In genomic region chr12:38777957-38778298, GRCm38 (mm10) we compare ENCODE assay signal across 8 mouse cellular contexts. TPM values are rescaled to one million over a fixed set of nuclear protein-coding genes. Genes with fewer than 3 reads are reported as not detected.
DNase-seq lines count a peak whose midpoint lies in the region; ATAC-seq and TF ChIP-seq lines count a peak whose summit lies in the region.

No protein-coding gene starts in this region.

- H3K4me3 ChIP-seq in liver, adult 2 months (ENCODE audit: insufficient read depth, low read depth, low read length): no peak overlapping the region
- peak overlapping the region; percentile 66 for H3K4me3 ChIP-seq in embryonic facial prominence, embryonic 15.5 days (replicated peaks)
- peak overlapping the region; percentile 65 for H3K4me3 ChIP-seq in limb, embryonic 10.5 days
- peak overlapping the region; percentile 43 for H3K4me3 ChIP-seq in neural tube, embryonic 14.5 days (ENCODE audit: low read depth, low read length)

- no peak for ATAC-seq in embryonic facial prominence, embryonic 15.5 days (ENCODE audit: insufficient number of reproducible peaks, low FRiP score, low TSS enrichment, low read depth)
- no peak for ATAC-seq in neural tube, embryonic 14.5 days (ENCODE audit: low read depth)

- peak; percentile 13 for DNase-seq in liver, adult 2 months (ENCODE audit: extremely low read depth, low read depth, low spot score)
- no peak for DNase-seq in liver
- no peak for DNase-seq in limb, embryonic 10.5 days (ENCODE audit: low spot score)
- DNase-seq in cerebellum, adult 9-10 months: no peak
- no peak for DNase-seq in cerebellum, adult 9-11 months
- DNase-seq in gastrocnemius, postnatal 25 days: no peak

- no peaks in the 10 kb centered on the region for H3K36me3 ChIP-seq in liver, adult 2 months (ENCODE audit: control insufficient read depth, insufficient read depth, low read length)
- no peaks in the 10 kb centered on the region for H3K36me3 ChIP-seq in embryonic facial prominence, embryonic 15.5 days
- no peaks in the 10 kb centered on the region for H3K36me3 ChIP-seq in limb, embryonic 10.5 days
- H3K36me3 ChIP-seq in neural tube, embryonic 14.5 days (ENCODE audit: control insufficient read depth, insufficient read depth, low read length): no peaks in the 10 kb centered on the region

- no peak overlapping the region for H3K9ac ChIP-seq in liver, adult 2 months (ENCODE audit: low read depth, low read length)
- H3K9ac ChIP-seq in embryonic facial prominence, embryonic 15.5 days: no peak overlapping the region
- no peak overlapping the region; the same call in 1 of the 2 replicates for H3K9ac ChIP-seq in neural tube, embryonic 14.5 days (replicated peaks; ENCODE audit: low read depth, low read length)

- no peaks in the 10 kb centered on the region for H3K9me3 ChIP-seq in embryonic facial prominence, embryonic 15.5 days (replicated peaks)
- no peaks in the 10 kb centered on the region for H3K9me3 ChIP-seq in limb, embryonic 10.5 days (replicated peaks)
- H3K9me3 ChIP-seq in neural tube, embryonic 14.5 days (ENCODE audit: control insufficient read depth, low read length): no peaks in the 10 kb centered on the region

- WGBS in liver, adult 2 months: 14% methylated on average over 6 of the region's 6 CpGs
- WGBS in embryonic facial prominence, embryonic 15.5 days: 5% methylated on average over 6 of the region's 6 CpGs
- WGBS in limb, embryonic 10.5 days: 11% methylated on average over 6 of the region's 6 CpGs
- WGBS in neural tube, embryonic 14.5 days: 8% methylated on average over 6 of the region's 6 CpGs

- no peaks in the 10 kb centered on the region for H3K79me2 ChIP-seq in liver, adult 2 months (ENCODE audit: control insufficient read depth, insufficient read depth, low read length)

- H3K4me1 ChIP-seq in liver, adult 2 months (ENCODE audit: control insufficient read depth, insufficient read depth, low read length): peaks cover 7% of the 10 kb centered on the region
- 0 out of 2 replicates have a peak, but pooled peaks cover 4% of the 10 kb centered on the region for H3K4me1 ChIP-seq in embryonic facial prominence, embryonic 15.5 days
- peaks cover 9% of the 10 kb centered on the region for H3K4me1 ChIP-seq in limb, embryonic 10.5 days
- H3K4me1 ChIP-seq in neural tube, embryonic 14.5 days (ENCODE audit: control insufficient read depth, insufficient read depth, low read length): no peaks in the 10 kb centered on the region

- TF ChIP-seq POLR2A in liver, adult 2 months (IDR thresholded peaks at IDR 0.05; ENCODE audit: extremely low read depth, insufficient read depth, low read length): no peak

- H3K27me3 ChIP-seq in liver, adult 2 months (ENCODE audit: control insufficient read depth, insufficient read depth, low read length): no peaks in the 10 kb centered on the region
- no peaks in the 10 kb centered on the region for H3K27me3 ChIP-seq in embryonic facial prominence, embryonic 15.5 days
- no peaks in the 10 kb centered on the region for H3K27me3 ChIP-seq in limb, embryonic 10.5 days (ENCODE audit: low read depth, poor library complexity, severe bottlenecking)
- no peaks in the 10 kb centered on the region for H3K27me3 ChIP-seq in neural tube, embryonic 14.5 days (ENCODE audit: control insufficient read depth, insufficient read depth, low read length)

- no peak overlapping the region for H3K27ac ChIP-seq in liver, adult 2 months (replicated peaks; ENCODE audit: insufficient read depth, low read depth, low read length)
- H3K27ac ChIP-seq in embryonic facial prominence, embryonic 15.5 days (replicated peaks): peak overlapping the region; percentile 56
- peak overlapping the region; percentile 92 for H3K27ac ChIP-seq in limb, embryonic 10.5 days
- H3K27ac ChIP-seq in neural tube, embryonic 14.5 days (ENCODE audit: low read depth, low read length): no peak overlapping the region

- peak overlapping the region; percentile 97 for H3K4me2 ChIP-seq in embryonic facial prominence, embryonic 15.5 days (replicated peaks)
- H3K4me2 ChIP-seq in neural tube, embryonic 14.5 days (ENCODE audit: low read depth, low read length): peak overlapping the region; percentile 99

- TF ChIP-seq CTCF in liver, adult 2 months (IDR thresholded peaks at IDR 0.05; ENCODE audit: low read depth, low read length): no peak

RNA-seq across cellular contexts. Expression of gene Etv1, which starts 1.3 kb away (rescaled TPM):
- total RNA-seq in liver, adult 2 months (2014; rRNA removed): 0.83 and 0.87 TPM in 2 replicates
- 0.23 and 0.39 TPM in 2 replicates for polyA plus RNA-seq in liver, adult 2 months (2012; rRNA removed)
- 18.2 and 20.7 TPM in 2 replicates for polyA plus RNA-seq in embryonic facial prominence, embryonic 15.5 days (2015; fragmentation: Nextera tagmentation; extraction: Ambion mirVana)
- 7.8 and 11.1 TPM in 2 replicates for polyA plus RNA-seq in limb, embryonic 10.5 days (2016; fragmentation: Nextera tagmentation; extraction: Ambion mirVana)
- 15.8 and 30.9 TPM in 2 replicates for polyA plus RNA-seq in neural tube, embryonic 14.5 days (2014; fragmentation: Nextera tagmentation; extraction: Ambion mirVana)
- 1 to 10 TPM; 2.6 to 5.3 TPM for total RNA-seq in gastrocnemius, postnatal 25 days (2021)

Comparison
In these comparisons a context has a peak if more than half of its experiments do, and no peak if none do; other contexts are left out.
1. H3K27ac ChIP-seq: peak in embryonic facial prominence, embryonic 15.5 days (single experiment) and limb, embryonic 10.5 days (single experiment); none in liver, adult 2 months (single experiment) and neural tube, embryonic 14.5 days (single experiment).